Mouse (Mus musculus) erythroid progenitor cell, adult 5-6 weeks (primary cell): ENCODE measurements around the gene Ptbp1. TPM values are rescaled to one million over a fixed set of nuclear protein-coding genes. Genes with fewer than 3 reads are reported as not detected.
A peak's percentile ranks its signal among the peaks of the same experiment; 100 is the strongest.

Experiments used
- ATAC-seq: replicated peaks from 2 replicates; pipeline ENCODE4 v1.8.0; 2016; ENCODE audit warnings: moderate number of reproducible peaks, mild to moderate bottlenecking, moderate TSS enrichment, inconsistent platforms; ENCODE audit not compliant: poor library complexity, low FRiP score, severe bottlenecking
- total RNA-seq, 2 experiments: library from RNA; stranded (forward) in 1 of 2; stranded (reverse) in 1 of 2; fragments of 150-400 nt in 1 of 2; fragments of 186-747, 209-891 nt in 1 of 2; gene quantifications; 2 replicates each; pipeline versions ENCODE4 v1.2.3 to v1.2.4; 2015 to 2017; ENCODE audit warnings: low replicate concordance in 2 of 2

Ptbp1 gene
- total RNA-seq (2015; ENCODE audit: low replicate concordance) = 134 and 185 TPM in 2 replicates
- 89.3 and 94.7 TPM in 2 replicates for total RNA-seq (2017; ENCODE audit: low replicate concordance)

GRCm38 (mm10) chr10:79853860-79854795, at the start of gene Ptbp1:
Gene Ptbp1, plus strand, starts transcription at chr10:79854427.
- peak; percentile 90 for ATAC-seq

GRCm38 (mm10) chr10:79805636-79806035, 48.6 kb upstream of the Ptbp1 start:
- ATAC-seq = no peak

GRCm38 (mm10) chr10:79806331-79806730, 47.9 kb upstream of the Ptbp1 start:
- ATAC-seq = no peak

- 0 out of 2 replicates have a peak, but pooled peaks have one; percentile 20 for ATAC-seq
These were observed 47.3 kb upstream of the Ptbp1 start for GRCm38 (mm10) chr10:79806972-79807371.

- ATAC-seq = no peak
These were observed 46.4 kb upstream of the Ptbp1 start for GRCm38 (mm10) chr10:79807826-79808225.

- ATAC-seq = no peak
These were observed 45.5 kb upstream of the Ptbp1 start for GRCm38 (mm10) chr10:79808728-79809127.

GRCm38 (mm10) chr10:79811736-79812637, 42.2 kb upstream of the Ptbp1 start:
- ATAC-seq = peak; percentile 62

GRCm38 (mm10) chr10:79814271-79814842, 39.9 kb upstream of the Ptbp1 start:
- no peak for ATAC-seq

GRCm38 (mm10) chr10:79815671-79816494, 38.3 kb upstream of the Ptbp1 start:
- no peak for ATAC-seq

GRCm38 (mm10) chr10:79817111-79817510, 37.1 kb upstream of the Ptbp1 start:
- no peak for ATAC-seq

DNA sequence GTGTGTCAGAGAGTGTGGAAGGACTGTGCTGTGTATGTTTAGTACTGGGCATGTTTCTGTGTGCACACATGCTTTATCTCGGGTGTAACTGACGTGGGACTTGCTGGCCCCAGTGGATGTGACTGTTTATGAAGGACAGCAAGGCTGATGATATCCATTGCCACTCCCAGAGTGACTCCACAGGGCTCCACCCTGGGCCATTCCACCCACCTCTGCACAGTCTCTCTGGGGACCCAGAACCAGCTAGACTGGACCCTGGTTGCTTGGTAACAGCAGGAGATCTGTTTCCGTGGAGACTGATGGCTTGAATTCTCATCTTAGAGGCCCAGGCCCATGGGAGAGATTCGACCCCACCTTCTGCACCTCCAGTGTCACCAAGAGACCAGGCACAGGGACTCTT, 36.0 kb upstream of the Ptbp1 start:
- no peak for ATAC-seq

DNA sequence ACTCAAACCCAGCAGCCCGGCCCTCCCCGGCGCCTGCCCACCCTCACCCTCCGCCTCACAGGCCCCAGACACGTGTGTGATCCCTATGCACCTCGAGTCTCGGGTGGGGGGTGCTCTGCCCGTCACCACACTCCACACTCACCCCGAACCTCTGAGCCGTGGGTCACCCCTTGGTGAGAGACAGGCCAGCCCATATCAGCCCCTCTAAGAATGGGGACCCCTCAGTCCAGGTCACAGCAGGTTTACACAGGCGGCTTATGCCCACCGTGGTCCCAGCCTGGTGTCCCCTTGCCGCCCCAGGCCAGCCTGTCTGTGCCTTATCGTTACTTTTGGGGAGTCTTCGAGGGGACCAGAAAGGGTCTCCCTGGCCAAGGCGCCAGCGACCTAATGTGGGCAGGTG, 34.6 kb upstream of the Ptbp1 start:
- ATAC-seq = no peak

GRCm38 (mm10) chr10:79820277-79820676, 34.0 kb upstream of the Ptbp1 start:
- ATAC-seq = no peak

DNA sequence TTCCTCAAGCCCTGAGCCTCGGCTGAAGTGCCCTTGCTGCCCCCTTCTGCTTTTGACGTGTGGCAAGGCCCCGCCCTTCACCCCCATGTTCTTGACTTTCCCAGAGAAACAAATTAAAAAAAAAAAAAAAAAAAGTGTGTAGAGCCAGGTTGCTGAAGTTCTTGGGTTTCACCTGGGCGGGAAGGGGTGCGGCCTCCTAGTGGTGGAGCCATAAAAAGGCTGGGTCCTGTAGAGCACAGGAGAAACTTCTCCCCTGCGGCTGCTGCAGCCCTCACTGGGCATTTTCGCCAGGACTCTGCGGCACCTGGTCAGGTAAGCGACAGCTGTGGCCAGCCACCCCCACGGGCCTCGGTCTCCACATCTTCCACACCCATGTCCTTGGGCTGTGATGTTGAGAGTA, 33.4 kb upstream of the Ptbp1 start, which contains the start of gene Misp:
Gene Misp, plus strand, starts transcription at position 208 of the 400 bp plus-strand sequence.
- ATAC-seq = no peak

GRCm38 (mm10) chr10:79821731-79822130, 32.5 kb upstream of the Ptbp1 start:
- no peak for ATAC-seq

DNA sequence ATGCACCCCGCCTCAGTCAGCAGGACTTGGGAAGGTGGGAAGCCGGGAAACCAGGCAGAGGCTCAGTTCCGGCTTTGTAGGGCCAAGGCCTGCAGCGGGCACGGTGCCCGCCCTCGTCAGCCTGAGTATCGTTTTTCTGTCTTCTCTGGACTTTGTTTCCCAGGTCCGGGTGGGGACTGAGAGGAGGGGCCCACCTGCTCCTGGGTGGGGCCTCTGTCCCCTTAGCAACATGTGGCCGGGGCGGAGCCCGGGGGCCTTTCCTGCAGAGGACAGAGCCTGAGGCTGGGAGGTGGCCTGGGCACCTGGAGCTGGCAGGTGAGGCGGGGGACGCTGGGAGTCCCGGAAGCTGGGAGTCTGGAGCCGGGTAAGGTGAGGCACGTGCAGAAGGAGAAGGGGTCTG, 31.9 kb upstream of the Ptbp1 start:
- ATAC-seq = no peak

GRCm38 (mm10) chr10:79823011-79823410, 31.2 kb upstream of the Ptbp1 start:
- no peak for ATAC-seq

GRCm38 (mm10) chr10:79824413-79824812, 29.8 kb upstream of the Ptbp1 start:
- no peak for ATAC-seq

- ATAC-seq = no peak
These were observed 22.6 kb upstream of the Ptbp1 start for GRCm38 (mm10) chr10:79831583-79831982.
